16 mouse cellular contexts compared by ENCODE assay signal in genomic region chr9:41515192-41515591, GRCm38 (mm10).
DNase-seq lines count a peak whose midpoint lies in the region; ATAC-seq and TF ChIP-seq lines count a peak whose summit lies in the region.
"Had no signal": no experiment of that assay in that cellular context is flagged by ENCODE, and none has a peak within 500 bp of the region (broad histone marks: within the 10 kb centered on the region; RNA-seq: fewer than 3 reads in every experiment).

No protein-coding gene starts in this region.

- H3K4me1 ChIP-seq in heart, embryonic 11.5 days (ENCODE audit: control insufficient read depth, insufficient read depth, low read length) = no peaks in the 10 kb centered on the region
- H3K4me1 ChIP-seq in ES-E14 (ENCODE audit: control insufficient read depth in 2 of 2, insufficient read depth in 2 of 2, low read length in 2 of 2, poor library complexity in 1 of 2) = no peaks in the 10 kb centered on the region
- peaks cover 23% of the 10 kb centered on the region for H3K4me1 ChIP-seq in embryonic fibroblast, embryonic 13.5 days (ENCODE audit: control insufficient read depth, insufficient read depth, low read length)
- H3K4me1 ChIP-seq in hindbrain, embryonic 10.5 days (replicated peaks) = no peaks in the 10 kb centered on the region; the same call in 1 of the 2 replicates

- no peak for TF ChIP-seq CTCF in embryonic fibroblast, embryonic 13.5 days (IDR thresholded peaks at IDR 0.05; ENCODE audit: borderline replicate concordance, insufficient read depth, low read length)

- no peak for ATAC-seq in heart, embryonic 11.5 days (replicated peaks; ENCODE audit: insufficient number of reproducible peaks, low FRiP score, low TSS enrichment)
- ATAC-seq: forebrain, embryonic 16.5 days had no signal

- no peak overlapping the region for H3K4me3 ChIP-seq in heart, embryonic 11.5 days (ENCODE audit: low read depth, low read length)
- no peak overlapping the region for H3K4me3 ChIP-seq in ES-E14 (ENCODE audit: insufficient read depth in 1 of 2, low read depth in 1 of 2, low read length in 2 of 2, poor library complexity in 1 of 2, severe bottlenecking in 1 of 2)
- no peak overlapping the region for H3K4me3 ChIP-seq in embryonic fibroblast, embryonic 13.5 days (ENCODE audit: insufficient read depth, low read length)
- no peak overlapping the region for H3K4me3 ChIP-seq in hindbrain, embryonic 10.5 days
- H3K4me3 ChIP-seq: hindbrain, embryonic 13.5 days; layer of hippocampus, adult 2 months had no signal

- H3K36me3 ChIP-seq in heart, embryonic 11.5 days (ENCODE audit: control insufficient read depth, insufficient read depth, low read length) = no peaks in the 10 kb centered on the region
- H3K36me3 ChIP-seq in ES-E14 (ENCODE audit: control insufficient read depth, insufficient read depth, low read length, poor library complexity, severe bottlenecking) = no peaks in the 10 kb centered on the region
- H3K36me3 ChIP-seq in hindbrain, embryonic 10.5 days = peaks cover 38% of the 10 kb centered on the region
- H3K36me3 ChIP-seq: hindbrain, embryonic 13.5 days had no signal

- H3K9me3 ChIP-seq in heart, embryonic 11.5 days (replicated peaks; ENCODE audit: control insufficient read depth, low read length) = no peaks in the 10 kb centered on the region
- no peaks in the 10 kb centered on the region for H3K9me3 ChIP-seq in ES-E14 (ENCODE audit: control insufficient read depth, insufficient read depth, low read depth, low read length)
- no peaks in the 10 kb centered on the region for H3K9me3 ChIP-seq in hindbrain, embryonic 10.5 days
- H3K9me3 ChIP-seq: hindbrain, embryonic 13.5 days had no signal

- no peak overlapping the region for H3K9ac ChIP-seq in heart, embryonic 11.5 days (ENCODE audit: low read depth, low read length)
- H3K9ac ChIP-seq in ES-E14 (ENCODE audit: insufficient read depth, low read depth, low read length, poor library complexity, severe bottlenecking) = no peak overlapping the region
- H3K9ac ChIP-seq: hindbrain, embryonic 13.5 days; lung, embryonic 14.5 days had no signal

- no peaks in the 10 kb centered on the region for H3K27me3 ChIP-seq in heart, embryonic 11.5 days (ENCODE audit: control insufficient read depth, insufficient read depth, low read length)
- no peaks in the 10 kb centered on the region for H3K27me3 ChIP-seq in hindbrain, embryonic 10.5 days (ENCODE audit: insufficient read depth, poor library complexity, severe bottlenecking)
- H3K27me3 ChIP-seq: hindbrain, embryonic 13.5 days had no signal

- DNase-seq in heart, adult 18-20 months = peak; percentile 58 to 71
- DNase-seq in ES-E14 (ENCODE audit: low read depth, low spot score) = peak; percentile 47
- DNase-seq in heart, postnatal 25 days (ENCODE audit: low spot score) = peak; percentile 40
- DNase-seq in hindbrain, embryonic 10.5 days (ENCODE audit: low spot score) = no peak
- DNase-seq in spleen, postnatal 36 days (ENCODE audit: low spot score in 2 of 2) = no peak
- no peak for DNase-seq in kidney, postnatal 14 days
- DNase-seq: cerebellum, adult 18-20 months; kidney, adult 8-10 months; liver; lung, embryonic 14.5 days; thymus, adult 18-20 months had no signal

- H3K4me2 ChIP-seq in heart, embryonic 11.5 days = no peak overlapping the region
- H3K4me2 ChIP-seq: hindbrain, embryonic 13.5 days; lung, embryonic 14.5 days had no signal

- intact Hi-C loops in heart, postnatal 25 days (cut with DNase I) = no loop called here

- in situ Hi-C loops in ES-E14 (cut with MboI; ENCODE audit: low sequenced_read_pairs in 2 of 2, unreplicated experiment in 2 of 2) = no loop called here

- TF ChIP-seq POLR2A in embryonic fibroblast, embryonic 13.5 days (IDR thresholded peaks at IDR 0.05; ENCODE audit: low read depth, low read length) = no peak

- H3K27ac ChIP-seq in heart, embryonic 11.5 days (ENCODE audit: low read depth, low read length) = no peak overlapping the region
- H3K27ac ChIP-seq in ES-E14 (ENCODE audit: insufficient read depth, low read depth, low read length, poor library complexity, severe bottlenecking) = no peak overlapping the region
- peak overlapping the region; percentile 94 for H3K27ac ChIP-seq in embryonic fibroblast, embryonic 13.5 days (ENCODE audit: insufficient read depth, low read length)
- H3K27ac ChIP-seq in hindbrain, embryonic 10.5 days = no peak overlapping the region
- H3K27ac ChIP-seq: hindbrain, embryonic 13.5 days; layer of hippocampus, adult 2 months had no signal

TF ChIP-seq in ES-E14, 5 proteins besides CTCF, POLR2A, EP300 and RAD21:
- TF ChIP-seq ZNF384 (IDR thresholded peaks at IDR 0.05; ENCODE audit: low read depth, low read length) (no peak), CHD2 (IDR thresholded peaks at IDR 0.05; ENCODE audit: low read depth, low read length) (no peak), MAFK (IDR thresholded peaks at IDR 0.05; ENCODE audit: insufficient read depth, low read depth, low read length) (no peak), HCFC1 (IDR thresholded peaks at IDR 0.05; ENCODE audit: borderline replicate concordance, insufficient read depth, low read length) (no peak), ZC3H11A (IDR thresholded peaks at IDR 0.05; ENCODE audit: borderline replicate concordance, low read depth, low read length) (no peak)

Comparison
In these comparisons a context has a peak if more than half of its experiments do, and no peak if none do; other contexts are left out.
1. DNase-seq: peak in heart, adult 18-20 months (2 of 2), ES-E14 (single experiment) and heart, postnatal 25 days (single experiment); none in hindbrain, embryonic 10.5 days (single experiment), spleen, postnatal 36 days (0 of 2) and kidney, postnatal 14 days (single experiment).